Mouse (Mus musculus): ENCODE measurements around the gene Pcp2.
"Not testable (repeated sequence)": the region's sequence is repeated elsewhere in the genome, so short reads cannot be mapped to it uniquely, and the experiment has no call there.

Gene Pcp2

DNA sequence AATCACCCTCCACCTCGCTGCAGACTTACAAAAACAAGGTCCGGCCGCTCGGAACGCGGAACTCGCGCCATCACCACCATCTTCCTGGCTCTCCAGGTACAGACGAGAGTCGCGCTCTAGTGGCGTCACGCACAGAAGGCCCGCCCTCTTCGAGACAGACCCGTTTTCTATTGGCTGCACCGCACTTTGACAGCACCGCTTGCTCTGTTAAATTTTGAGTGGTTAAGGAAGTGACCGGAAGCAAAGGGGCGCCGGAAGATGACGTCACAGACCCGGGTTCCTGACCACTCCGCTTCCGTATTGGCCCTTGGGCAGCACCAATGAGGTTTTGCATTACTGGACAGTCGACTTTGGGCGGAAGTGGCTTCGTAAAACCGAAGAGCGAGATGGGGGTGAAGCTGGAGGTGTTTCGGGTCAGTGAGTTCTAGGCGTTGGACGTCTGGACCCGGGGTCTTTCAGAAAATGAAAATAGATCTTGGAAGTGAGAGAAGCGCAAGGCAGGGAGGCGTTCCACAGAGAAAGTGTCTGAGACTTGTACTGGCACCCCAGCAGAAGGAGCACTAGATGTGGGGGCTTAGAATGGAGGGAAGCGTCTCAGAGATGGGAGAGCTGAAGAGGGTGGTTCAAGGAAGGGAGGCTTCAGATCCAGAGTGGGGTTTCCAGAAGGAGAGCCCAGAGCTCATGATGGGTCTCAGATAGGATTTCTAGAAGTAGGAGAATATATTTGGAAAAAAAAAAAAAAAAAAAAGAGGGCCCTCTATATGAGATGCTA, 4.0 kb downstream of the Pcp2 start, which contains the start of the genes Xab2 and Pet100:
TSS of gene Xab2 (minus strand) at position 118 of the 772 bp plus-strand sequence.
TSS of gene Pet100 (plus strand) at position 350 of the 772 bp plus-strand sequence.
- peak; percentile 99 for DNase-seq

DNA sequence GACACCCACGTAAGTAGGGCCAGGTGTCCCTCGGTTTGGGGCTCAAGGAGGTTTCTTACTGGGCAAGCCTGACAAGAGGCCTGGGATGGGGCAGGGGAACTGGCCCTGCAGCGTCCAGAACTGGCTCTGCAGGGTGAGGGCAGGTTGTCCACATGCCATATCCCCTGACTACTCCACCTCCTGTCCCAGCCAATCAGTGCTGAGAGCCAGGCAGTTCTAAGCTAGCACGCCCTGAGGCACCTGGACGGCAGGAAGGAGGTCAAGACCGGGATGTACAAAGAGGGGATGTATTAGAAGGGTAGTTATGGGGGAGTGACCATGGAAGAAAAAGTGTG, 15.6 kb downstream of the Pcp2 start:
- peak; percentile 77 to 83 for DNase-seq

DNA sequence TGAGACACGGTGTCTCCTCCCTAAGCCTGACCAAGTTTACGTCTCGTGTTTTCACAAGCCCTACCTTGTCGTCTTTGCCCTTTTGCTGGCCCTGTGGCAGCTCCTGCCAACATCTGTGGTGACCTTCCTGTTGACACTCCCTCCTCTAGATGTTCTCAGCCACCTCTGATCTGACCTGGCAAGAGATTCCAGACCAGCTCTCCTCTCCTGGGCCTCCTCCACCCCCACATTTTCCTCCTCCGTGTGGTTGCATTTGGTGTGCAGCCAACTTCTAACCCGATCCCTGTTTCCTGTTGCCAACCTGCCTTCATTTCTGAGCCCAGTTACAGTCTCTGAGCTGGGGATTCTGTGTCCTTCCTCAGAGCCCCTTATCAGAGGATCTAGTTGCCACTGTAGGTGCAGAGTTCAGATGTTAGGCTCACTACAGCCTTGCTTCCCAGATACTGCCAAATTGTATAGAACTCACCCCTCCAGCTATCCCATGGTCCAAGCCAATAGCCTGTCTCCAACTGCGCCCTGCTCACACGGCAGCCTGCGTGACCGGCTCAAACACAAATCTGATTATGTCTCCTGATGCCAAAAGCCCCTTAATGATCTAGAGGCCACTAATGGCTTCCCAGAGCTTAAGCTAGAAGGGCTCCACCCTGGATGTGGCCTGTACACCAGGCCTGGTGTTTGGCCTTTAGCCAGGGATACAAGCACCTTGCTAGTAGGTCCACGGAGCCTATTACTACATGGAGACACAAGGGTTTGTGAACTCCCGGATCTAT, 16.1 kb downstream of the Pcp2 start:
- peak; percentile 53 to 59 for DNase-seq

DNA sequence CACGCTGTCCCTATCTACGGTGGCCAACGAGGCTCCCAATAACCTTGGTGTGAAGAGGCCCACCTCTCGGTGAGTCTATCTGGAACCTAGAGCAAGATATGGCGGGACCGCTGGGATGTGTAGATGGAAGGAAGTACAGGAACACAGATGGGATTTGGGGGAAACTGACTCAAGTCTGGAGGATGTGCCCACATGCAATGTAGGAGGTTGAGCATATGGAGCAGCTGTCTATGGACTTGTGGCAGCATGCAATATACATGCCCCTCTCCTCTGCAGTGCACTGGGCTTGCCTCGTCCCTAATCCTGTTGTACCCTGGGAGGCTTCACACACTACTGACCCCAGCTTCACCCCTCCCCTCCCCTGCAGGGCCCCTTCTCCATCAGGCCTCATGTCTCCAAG, 17.5 kb downstream of the Pcp2 start:
- no peak for DNase-seq

DNA sequence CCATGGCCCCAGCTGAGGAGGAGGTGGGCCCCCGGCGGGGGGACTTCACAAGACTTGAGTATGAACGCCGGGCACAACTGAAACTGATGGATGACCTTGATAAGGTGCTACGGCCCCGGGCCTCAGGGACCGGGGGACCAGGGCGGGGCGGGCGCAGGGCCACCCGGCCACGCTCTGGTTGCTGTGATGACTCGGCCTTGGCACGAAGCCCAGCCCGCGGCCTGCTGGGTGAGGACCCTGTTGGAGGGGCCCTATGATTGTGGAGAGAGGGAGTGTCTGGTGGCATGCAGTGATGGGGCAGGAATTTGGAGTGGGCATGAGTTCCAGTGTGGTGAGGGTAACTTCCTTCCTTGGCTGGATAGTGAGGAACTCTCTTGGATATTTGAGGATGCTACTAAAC, 18.8 kb downstream of the Pcp2 start:
- peak in 1 of 2 experiments; percentile 61 for DNase-seq

DNA sequence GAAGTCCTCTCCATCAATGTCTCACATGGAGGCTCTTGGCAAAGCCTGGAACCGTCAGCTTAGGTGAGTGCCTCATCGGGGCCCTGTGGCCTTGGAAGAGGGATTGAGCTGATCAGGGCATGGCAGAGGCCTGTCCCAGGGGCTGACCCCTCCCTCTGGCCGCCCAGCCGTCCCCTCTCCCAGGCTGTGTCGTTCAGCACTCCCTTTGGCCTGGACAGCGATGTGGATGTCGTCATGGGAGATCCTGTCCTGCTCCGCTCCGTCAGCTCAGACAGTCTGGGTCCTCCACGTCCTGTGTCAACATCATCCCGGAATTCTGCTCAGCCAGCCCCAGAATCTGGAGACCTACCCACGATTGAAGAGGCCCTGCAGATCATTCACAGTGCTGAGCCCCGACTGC, 21.9 kb downstream of the Pcp2 start:
- no peak for DNase-seq

DNA sequence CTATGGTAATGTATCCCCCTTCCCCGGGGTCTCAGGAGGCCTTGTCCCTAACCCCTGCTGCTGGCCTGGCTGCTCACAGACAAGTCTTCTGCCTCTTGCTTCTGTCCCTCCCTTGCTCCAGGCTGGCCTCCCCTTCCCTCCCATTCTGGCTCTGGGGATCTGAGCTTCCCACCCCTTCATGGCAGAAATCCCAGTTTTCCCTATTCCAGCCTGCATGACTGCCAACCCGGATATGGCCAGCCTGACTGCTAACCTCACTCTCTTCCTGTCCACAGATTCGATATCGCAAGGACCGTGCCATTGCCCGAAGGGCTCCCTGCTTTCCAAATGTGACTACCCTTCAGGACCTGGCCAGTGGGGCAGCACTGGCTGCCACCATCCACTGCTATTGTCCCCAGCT, 24.9 kb downstream of the Pcp2 start:
- DNase-seq, result peak; percentile 29 to 40

DNA sequence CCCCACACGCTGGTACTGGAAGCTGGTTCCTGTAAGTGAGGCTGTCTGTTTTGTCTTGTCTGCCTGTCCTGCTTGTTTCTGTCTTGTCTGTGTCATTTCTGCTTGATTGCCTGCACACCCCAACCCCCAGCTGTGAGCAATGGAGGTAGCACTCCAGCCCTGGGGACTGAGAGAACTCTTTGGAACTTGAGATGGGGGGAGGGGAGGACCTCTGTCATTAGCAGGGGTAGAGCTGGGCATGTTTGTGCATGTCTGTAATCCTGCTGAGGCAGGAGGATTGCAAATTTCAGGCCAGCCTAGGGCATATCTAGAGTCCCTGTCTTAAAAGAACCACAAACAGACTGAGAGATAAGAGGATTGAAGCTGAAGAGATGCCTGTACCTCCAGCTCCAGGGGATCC, 26.1 kb downstream of the Pcp2 start:
- no peak for DNase-seq

DNA sequence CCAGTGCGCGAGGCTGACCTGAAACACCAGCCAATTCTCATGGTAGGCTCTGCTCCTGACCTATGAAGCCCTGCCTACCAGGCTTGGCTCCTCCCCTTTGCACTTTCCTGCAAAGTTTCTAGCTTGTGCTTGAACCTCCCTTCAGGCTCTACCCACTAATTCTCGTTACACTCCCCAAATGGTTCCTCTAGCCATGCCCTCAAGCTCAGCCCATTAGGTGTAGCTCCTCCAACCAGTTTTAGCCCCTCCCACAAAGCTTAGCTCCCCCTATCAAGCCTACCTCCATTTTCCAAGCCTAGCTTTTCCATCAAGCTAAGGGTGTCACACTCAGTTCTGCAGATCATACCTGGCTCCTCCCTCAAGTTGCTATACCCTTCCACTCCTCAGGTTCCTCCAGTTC, 27.3 kb downstream of the Pcp2 start:
- DNase-seq, result no peak

DNA sequence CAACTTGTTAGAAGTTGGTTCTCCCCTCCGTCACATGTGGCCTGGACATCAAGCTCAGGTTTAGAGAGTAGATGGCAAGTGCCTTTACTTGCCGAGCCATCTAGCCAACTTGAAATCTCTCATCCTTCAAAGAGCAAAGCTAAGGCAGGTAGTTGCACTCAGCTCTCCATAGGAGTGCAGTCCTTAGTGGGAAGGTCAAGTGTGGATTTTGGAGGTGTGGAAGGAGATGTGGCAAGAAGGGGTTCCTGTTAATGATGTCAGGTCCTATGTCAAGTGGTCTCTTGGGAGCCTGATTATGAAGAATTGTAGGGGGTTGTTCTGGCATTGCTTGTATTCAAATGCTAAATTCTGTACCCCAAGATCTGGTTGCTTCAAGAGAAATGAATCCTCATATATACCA, 30.9 kb downstream of the Pcp2 start:
- DNase-seq, result no peak

DNA sequence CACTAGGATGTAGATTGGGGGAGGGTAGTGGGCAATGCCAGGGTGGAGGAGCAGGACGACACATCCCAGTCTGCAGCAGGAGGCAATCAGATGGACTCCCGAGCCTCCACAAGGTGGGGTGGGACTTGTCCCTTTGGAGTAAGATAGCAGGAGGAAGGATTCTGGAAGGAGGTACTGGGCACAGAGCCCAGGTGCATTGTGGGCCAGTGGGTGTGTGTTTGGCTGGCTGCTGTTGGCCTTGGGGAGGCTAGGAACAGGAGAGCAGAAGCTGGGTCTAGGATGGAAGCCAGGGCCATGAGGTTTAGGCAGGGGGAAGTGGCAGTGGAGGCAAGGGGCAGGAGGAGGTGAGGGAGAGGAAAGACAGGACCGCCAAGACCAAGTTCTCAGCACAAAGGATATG, 31.9 kb downstream of the Pcp2 start:
- peak; percentile 20 to 68 for DNase-seq

DNA sequence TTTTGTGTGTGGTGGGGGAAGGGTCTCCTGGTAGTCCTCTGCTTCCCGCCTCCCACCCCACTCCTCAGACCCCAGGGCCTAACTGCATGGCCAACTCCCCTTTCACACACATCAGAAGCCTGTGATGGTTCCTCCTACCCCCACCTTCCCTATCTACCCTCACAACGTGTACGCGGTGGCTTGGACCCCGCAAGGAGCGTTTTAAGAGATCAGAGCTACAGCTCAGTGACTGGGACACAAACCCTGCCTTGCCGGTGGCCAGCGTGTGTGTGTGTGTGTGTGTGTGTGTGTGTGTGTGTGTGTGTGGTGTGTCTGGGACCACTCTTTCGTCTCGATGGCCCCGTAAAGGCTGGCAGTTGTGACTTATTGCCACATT, 37.1 kb downstream of the Pcp2 start:
- peak in 1 of 2 experiments; percentile 27 for DNase-seq

DNA sequence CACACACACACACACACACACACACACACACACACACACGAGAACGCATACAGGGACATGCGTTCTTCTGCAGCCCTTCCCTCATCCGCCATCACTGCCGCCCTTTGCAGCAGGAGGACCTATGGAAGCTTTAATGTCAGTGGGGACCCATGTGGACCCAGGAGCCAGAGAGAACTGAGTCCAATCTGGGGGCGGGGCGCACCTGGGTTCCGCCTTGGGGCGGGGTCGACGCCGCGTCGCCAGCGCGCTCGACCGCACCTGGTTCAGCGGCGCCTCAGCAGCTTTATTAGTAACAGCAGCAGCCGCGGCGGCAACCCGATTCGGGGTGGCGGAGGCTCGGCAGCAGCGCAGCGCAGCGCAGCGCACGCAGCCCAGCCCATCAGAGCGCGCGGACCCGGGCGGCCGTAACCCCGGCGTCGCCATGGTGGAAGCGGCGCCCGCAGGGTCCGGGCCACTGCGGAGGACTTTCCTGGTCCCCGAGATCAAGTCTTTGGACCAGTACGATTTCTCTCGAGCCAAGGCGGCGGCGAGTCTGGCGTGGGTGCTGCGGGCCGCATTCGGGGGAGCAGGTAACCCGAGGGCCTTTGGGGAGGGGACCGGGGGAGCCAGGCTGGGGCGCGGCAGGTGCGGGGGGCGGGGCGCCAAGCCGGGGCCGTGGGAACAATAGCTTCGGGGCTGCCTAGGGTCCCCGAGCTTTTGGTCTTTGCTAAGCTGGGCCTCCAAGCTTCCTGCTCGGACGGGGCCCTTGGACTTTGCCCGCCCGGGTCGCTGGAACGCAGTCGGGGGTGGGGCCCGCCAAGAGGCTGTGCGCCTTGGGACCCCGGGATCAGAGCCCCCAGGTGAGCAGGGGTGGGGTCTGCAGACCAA, 37.7 kb downstream of the Pcp2 start:
- DNase-seq, result peak; percentile 84 to 92

DNA sequence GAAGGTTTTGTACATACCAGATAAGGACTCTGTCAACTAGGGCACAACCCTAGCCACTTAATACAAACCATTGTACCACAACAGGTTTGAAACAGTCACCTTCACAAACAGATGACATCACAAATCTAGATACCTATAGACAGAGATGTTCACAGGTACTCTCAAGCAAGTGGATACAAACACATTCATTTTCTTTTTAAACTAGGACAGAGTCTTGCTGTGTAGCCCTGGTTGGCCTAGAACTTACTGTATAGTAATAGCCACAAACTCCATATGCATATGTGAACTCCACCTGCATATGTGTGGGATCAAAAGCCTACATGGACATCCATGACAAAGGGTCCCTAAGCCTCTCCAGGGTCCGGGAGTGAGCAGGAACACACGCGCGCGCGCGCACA, 38.4 kb downstream of the Pcp2 start, which contains the start of gene Camsap3:
TSS of gene Camsap3 (plus strand) at position 301 of the 398 bp plus-strand sequence.
- no peak for DNase-seq

DNA sequence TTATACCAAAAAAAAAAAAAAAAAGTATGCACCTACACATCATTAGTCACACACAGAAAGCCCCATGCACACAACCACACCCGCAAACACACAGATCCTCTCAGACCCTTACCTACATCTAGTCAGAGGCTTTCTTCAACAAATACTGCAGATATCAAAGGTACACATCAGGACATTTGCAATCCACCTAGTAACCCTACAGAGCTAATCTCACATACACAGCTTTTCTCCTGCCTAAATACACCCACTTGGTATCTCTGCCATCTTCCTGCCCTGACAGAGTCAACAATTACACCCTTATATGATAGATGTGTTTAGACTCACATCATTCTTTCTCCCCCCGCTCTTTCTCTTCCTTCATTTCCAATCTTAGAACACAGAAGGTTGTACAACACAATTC, 38.9 kb downstream of the Pcp2 start:
- no peak for DNase-seq

DNA sequence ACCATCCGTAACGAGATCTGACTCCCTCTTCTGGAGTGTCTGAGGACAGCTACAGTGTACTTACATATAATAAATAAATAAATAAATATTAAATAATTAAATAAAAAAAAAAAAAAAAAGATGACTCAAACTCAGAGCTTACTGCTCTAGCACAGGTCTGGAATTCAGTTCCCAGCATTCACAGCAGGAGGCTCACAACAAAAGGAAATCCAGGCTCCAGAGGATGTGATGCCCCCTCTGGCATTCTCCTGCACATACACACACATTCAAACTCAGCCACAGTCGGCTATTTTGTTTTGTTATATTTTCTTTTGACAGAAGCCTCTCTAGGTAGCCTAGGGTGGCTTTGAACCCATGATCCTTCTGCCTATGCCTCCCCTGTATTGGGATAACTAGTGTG, 43.4 kb downstream of the Pcp2 start:
- DNase-seq, result not testable (repeated sequence)

DNA sequence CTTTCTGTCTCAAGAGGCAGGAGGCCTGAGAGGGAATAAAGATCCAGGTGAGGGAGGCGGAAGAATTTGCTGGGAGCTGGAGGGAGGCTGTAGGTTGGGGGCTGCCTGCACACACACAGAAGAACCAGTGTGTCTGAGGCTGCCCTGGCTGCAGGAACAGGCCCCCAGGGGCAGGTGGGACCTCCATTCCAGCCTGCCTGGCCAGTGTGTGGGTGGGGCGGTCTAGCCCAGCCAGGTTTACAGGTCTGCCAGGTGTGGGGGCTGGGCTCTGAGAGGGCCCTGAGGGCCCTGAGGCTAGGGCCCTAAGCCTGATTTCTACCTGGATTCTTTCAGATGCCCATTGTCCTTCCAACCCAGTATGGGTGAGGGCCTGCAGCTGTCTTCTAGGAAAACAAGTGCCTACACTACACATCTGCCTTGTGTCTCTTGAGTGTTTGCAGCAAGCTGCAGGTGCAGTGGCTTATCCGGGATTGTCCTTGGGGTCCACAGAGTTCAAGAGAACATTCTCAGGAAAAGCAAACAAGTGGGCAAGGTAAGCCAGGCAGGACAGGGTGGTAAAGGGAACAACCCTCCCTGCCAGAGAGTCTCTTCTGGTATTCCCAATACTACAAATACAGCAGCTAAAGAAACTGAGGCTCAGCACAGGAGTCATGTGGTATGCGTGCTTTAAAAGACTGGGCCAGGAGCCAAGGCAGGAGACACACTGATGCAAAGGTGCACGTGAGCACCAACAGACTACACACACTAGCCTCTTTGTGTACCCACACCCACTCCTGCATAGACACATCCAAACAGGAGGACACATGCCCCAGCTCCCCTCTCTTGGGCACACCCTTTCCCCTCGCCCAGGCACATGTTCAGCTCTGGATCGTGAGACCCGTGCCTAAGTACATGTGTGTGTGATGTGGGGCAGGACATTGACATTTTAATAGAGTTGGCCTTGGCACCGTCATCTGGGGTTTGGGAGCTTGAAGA, 45.7 kb downstream of the Pcp2 start:
- DNase-seq, result no peak

DNA sequence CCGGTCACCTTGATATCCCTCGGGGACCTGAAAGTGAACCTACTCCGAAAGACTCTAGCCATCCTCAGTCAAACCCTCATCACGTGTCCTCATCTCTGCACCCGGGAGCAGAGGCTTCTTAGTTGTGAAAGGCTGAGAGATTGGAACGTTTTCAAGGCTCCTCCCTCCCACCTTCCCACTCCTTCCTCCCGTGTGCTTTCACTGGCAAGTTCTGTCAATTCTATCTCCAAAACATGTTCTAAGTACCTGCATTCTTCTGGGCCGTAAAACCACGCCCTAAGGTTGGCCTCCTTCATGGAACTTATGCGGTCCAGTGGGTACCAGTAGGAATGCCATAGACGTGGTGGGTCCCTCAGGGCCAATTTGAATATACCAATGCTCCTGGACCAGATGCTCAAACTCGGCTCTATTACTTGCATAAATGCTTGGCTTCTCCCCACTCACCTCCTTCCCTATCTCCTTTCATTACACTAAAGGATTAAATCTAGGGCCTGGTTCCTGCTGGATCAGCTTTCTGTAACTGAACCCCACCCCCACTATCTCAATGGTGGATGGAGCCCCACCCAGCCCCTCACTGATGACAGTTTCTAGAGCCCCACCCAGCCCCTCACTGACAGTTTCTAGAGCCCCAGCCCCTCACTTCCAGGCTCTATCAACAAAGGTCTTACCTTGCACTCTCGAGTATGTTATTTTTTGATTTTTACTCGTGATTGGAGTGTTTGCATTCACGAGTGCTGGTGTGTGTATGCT, 49.0 kb downstream of the Pcp2 start:
- DNase-seq, result no peak

DNA sequence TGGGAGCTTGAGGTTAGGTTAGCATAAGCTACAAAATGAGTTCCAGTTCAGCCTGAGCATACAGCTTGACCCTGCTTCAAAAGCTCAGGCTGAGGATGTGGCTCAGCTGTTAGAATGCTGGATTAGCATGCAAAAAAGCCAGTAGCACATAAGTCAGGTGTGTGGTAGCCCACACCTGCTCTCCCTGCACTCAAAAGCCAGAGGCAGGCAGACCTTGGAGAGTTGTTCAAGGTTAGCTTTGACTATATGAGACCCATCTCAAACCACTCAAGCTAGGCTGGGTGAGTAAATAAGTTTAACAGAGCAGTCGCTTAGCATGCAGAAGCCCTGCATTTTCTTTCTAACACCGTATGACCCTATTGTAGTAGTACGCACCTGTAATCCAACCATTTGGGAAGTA, 50.8 kb downstream of the Pcp2 start:
- DNase-seq, result no peak

Data from kidney, postnatal 36 days (tissue).